Mouse (Mus musculus) liver, embryonic 11.5 days (tissue): ENCODE measurements around the gene Vmn1r82. TPM values are rescaled to one million over a fixed set of nuclear protein-coding genes. Genes with fewer than 3 reads are reported as not detected.

ENCODE experiments used
- ATAC-seq: fragments of 200-750 bp; cut with Nextera tagmentation; replicated peaks from 2 replicates; pipeline ENCODE4 v1.8.0; 2017; ENCODE audit warnings: moderate number of reproducible peaks, mild to moderate bottlenecking, moderate TSS enrichment, moderate library complexity; ENCODE audit not compliant: low FRiP score
- DNase-seq: peaks from one replicate; pipeline ENCODE4 v3.0.0-alpha.2; 2017; ENCODE audit warnings: low spot score
- H3K27ac ChIP-seq: fragments of 300-500 bp; sonication (generic); 2 replicates; pipeline ENCODE4 v1.5.1; 2014; ENCODE audit warnings: mild to moderate bottlenecking, low read depth, low read length, control low read depth
- H3K27me3 ChIP-seq: fragments of 300-500 bp; sonication (generic); replicated peaks from 2 replicates; pipeline ENCODE4 v1.6.1; 2014; ENCODE audit warnings: low read length, mixed read lengths; ENCODE audit not compliant: control insufficient read depth, insufficient read depth
- H3K36me3 ChIP-seq: fragments of 300-500 bp; sonication (generic); 2 replicates; pipeline ENCODE4 v1.6.1; 2014; ENCODE audit warnings: mild to moderate bottlenecking, low read length, moderate library complexity, mixed read lengths; ENCODE audit not compliant: control insufficient read depth, insufficient read depth
- H3K4me1 ChIP-seq: fragments of 300-500 bp; sonication (generic); replicated peaks from 2 replicates; pipeline ENCODE4 v1.6.1; 2014; ENCODE audit warnings: low read length, mixed read lengths; ENCODE audit not compliant: control insufficient read depth, insufficient read depth
- H3K4me2 ChIP-seq: fragments of 300-500 bp; sonication (generic); 2 replicates; pipeline ENCODE4 v1.6.1; 2014; ENCODE audit warnings: mild to moderate bottlenecking, control low read depth, moderate library complexity
- H3K4me3 ChIP-seq: fragments of 300-500 bp; sonication (generic); 2 replicates; pipeline ENCODE4 v1.5.1; 2014; ENCODE audit warnings: low read depth, low read length, control low read depth
- H3K9ac ChIP-seq: fragments of 300-500 bp; sonication (generic); 2 replicates; pipeline ENCODE4 v1.6.1; 2014; ENCODE audit warnings: low read depth, low read length, control low read depth
- H3K9me3 ChIP-seq: fragments of 300-500 bp; sonication (generic); 2 replicates; pipeline ENCODE4 v1.6.1; 2016; ENCODE audit warnings: low read length, inconsistent platforms, mixed read lengths; ENCODE audit not compliant: control insufficient read depth
- WGBS: fragments of 180-500 bp; shearing (Covaris S2); extraction: QIAGEN DNeasy Blood & Tissue Kit; methylation state at CpG from one replicate; pipeline ENCODE4 v1.1.7; 2014; 5-methylcytosine and 5-hydroxymethylcytosine counted together
- polyA plus RNA-seq: library from polyadenylated mRNA; unstranded; fragments of >200 nt; fragmentation: Nextera tagmentation; extraction: Ambion mirVana; gene quantifications from 2 replicates; pipeline ENCODE4 v1.2.1, GENCODE M21; 2014

Gene Vmn1r82
- not detected in 2 replicates for polyA plus RNA-seq

GRCm38 (mm10) chr7:12300130-12300529 is at the start of gene Vmn1r82:
Gene Vmn1r82, plus strand, starts transcription at chr7:12300430.
- H3K27ac ChIP-seq: no peak within 1 kb of the TSS
- no peak within 1 kb of the TSS for H3K4me3 ChIP-seq
- H3K9me3 ChIP-seq: no peaks in the 10 kb centered on the region
- H3K9ac ChIP-seq: no peak within 1 kb of the TSS
- H3K36me3 ChIP-seq: no peaks in the 10 kb centered on the region
- H3K4me1 ChIP-seq: no peaks in the 10 kb centered on the region
- H3K4me2 ChIP-seq: no peak within 1 kb of the TSS
- no peaks in the 10 kb centered on the region for H3K27me3 ChIP-seq
- ATAC-seq (no peak), DNase-seq (no peak)
- 50% methylated on average over 2 of the region's 2 CpGs for WGBS

GRCm38 (mm10) chr7:12268169-12268568 is 32.1 kb upstream of the Vmn1r82 start, which contains the start of gene Vmn1r81:
Gene Vmn1r81, minus strand, starts transcription at chr7:12268269.
- no peak within 1 kb of the TSS for H3K27ac ChIP-seq
- H3K9me3 ChIP-seq: peaks cover 2% of the 10 kb centered on the region; the same call in 1 of the 2 replicates
- WGBS: 65% methylated on average over 1 of the region's 1 CpGs
- no peaks in the 10 kb centered on the region for H3K4me1 ChIP-seq
- no peaks in the 10 kb centered on the region for H3K27me3 ChIP-seq
- ATAC-seq: no peak
- no peak within 1 kb of the TSS for H3K4me2 ChIP-seq
- DNase-seq: no peak
- H3K36me3 ChIP-seq: no peaks in the 10 kb centered on the region
- H3K4me3 ChIP-seq: no peak within 1 kb of the TSS
- H3K9ac ChIP-seq: no peak within 1 kb of the TSS

- DNase-seq (no peak), ATAC-seq (no peak)
- H3K36me3 ChIP-seq: no peaks in the 10 kb centered on the region
- H3K4me2 ChIP-seq: no peak within 1 kb of the TSS
- no peaks in the 10 kb centered on the region for H3K4me1 ChIP-seq
- 75% methylated on average over 2 of the region's 2 CpGs for WGBS
- no peaks in the 10 kb centered on the region for H3K9me3 ChIP-seq
- H3K4me3 ChIP-seq: no peak within 1 kb of the TSS
- H3K27ac ChIP-seq: no peak within 1 kb of the TSS
- no peak within 1 kb of the TSS for H3K9ac ChIP-seq
- H3K27me3 ChIP-seq: no peaks in the 10 kb centered on the region
These were observed 29.2 kb downstream of the Vmn1r82 start, which contains the start of gene Vmn1r83 for GRCm38 (mm10) chr7:12329381-12329780. Gene Vmn1r83, minus strand, starts transcription at chr7:12329481.

Other genes starting within 250 kb of the Vmn1r82 start
- not detected in 2 replicates for gene Vmn1r78, start 150.2 kb upstream of the Vmn1r82 start, polyA plus RNA-seq
- not detected in 2 replicates for gene Vmn1r79, start 129.2 kb upstream of the Vmn1r82 start, polyA plus RNA-seq
- gene Vmn1r80, start 111.1 kb upstream of the Vmn1r82 start, polyA plus RNA-seq: not detected in 2 replicates
- gene Vmn1r81, start 32.2 kb upstream of the Vmn1r82 start, polyA plus RNA-seq: not detected in 2 replicates
- gene Vmn1r83, start 29.1 kb downstream of the Vmn1r82 start, polyA plus RNA-seq: not detected in 2 replicates
- not detected in 2 replicates for gene Vmn1r84, start 68.8 kb downstream of the Vmn1r82 start, polyA plus RNA-seq
- 1.8 and 2.4 TPM in 2 replicates for gene Zfp551, start 122.3 kb downstream of the Vmn1r82 start, polyA plus RNA-seq
- 11.6 and 12.6 TPM in 2 replicates for gene Zfp606, start 177.9 kb downstream of the Vmn1r82 start, polyA plus RNA-seq
- not detected in 2 replicates for gene 2900092C05Rik, start 212.1 kb downstream of the Vmn1r82 start, polyA plus RNA-seq